Mouse (Mus musculus) gastrocnemius, postnatal 36 days (tissue): ENCODE results near the gene Nfasc. TPM values are rescaled to one million over a fixed set of nuclear protein-coding genes. Genes with fewer than 3 reads are reported as not detected.
A peak's percentile ranks its signal among the peaks of the same experiment; 100 is the strongest.

Experiments
- DNase-seq, 2 experiments: peaks; one replicate each; pipeline ENCODE4 v3.0.0; 2022
- intact Hi-C: fragments of 180-260 bp; cut with DNase I; formaldehyde crosslinking; loops from one replicate; pipeline ENCODE4 v1.15.1; 2025
- total RNA-seq, 2 experiments: library from RNA; stranded (reverse); gene quantifications; 2 replicates each; pipeline ENCODE4 v1.2.3; 2021

The Nfasc gene
- total RNA-seq, 2 experiments from 2014 or later, result 0.23 to 0.74 TPM

DNA sequence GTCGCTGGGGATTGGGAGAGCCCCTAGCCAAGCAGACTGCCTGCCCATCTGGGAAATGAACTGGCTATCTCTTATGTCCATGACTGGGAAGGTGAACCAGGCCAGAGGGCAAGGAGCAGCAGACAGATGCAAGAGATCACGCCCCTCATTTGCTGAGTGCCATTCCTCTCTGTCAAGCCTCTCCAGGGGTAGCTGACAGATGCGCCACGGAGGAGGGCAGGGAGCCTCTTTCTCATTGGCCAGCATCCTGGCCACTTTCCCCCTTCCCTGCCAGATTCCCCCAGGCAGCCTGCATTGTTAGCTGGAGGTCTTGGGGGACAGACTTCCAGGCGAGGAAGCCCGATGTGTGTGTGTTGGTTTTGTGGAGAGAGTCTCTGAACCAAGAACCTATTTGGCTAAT lies 182.6 kb downstream of the Nfasc start:
- DNase-seq, result no peak
- intact Hi-C loops, result no loop called here

DNA sequence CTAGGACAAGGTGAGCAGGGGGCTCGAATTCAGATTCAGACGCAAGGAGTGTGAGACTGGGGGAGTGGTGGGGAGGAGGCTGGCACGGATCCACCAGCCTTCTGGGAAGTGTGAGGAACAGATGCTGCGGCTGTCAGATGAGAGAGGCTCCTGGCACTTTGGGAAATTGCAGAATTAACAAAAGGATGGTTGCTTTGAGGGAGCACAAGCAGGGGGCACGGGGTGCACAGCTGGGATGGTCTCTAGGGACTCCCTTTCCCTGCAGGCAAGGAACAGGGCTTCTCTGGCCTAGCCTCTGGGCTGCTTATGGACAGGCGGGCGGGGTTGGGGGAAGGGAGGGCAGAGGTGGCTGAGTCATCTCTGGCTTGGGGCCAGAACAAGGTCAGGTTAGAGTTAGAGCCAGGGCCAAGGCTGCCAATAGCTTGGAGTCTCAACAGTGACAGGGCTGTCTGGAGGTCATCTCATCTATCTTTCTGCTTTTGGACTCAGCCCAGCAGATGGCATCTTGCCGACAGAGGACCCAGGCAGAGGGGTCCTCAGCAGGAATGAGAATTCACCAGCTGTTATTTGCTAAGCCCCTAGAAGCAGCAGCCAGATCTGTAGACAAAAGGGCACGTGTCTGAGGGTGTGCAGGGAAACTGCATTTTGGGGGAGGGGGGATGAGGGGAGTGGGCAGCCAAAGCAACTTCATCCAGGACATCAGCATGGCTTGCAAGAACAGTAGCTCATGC lies 183.5 kb downstream of the Nfasc start:
- intact Hi-C loops, result no loop called here
- peak; percentile 32 to 49 for DNase-seq

DNA sequence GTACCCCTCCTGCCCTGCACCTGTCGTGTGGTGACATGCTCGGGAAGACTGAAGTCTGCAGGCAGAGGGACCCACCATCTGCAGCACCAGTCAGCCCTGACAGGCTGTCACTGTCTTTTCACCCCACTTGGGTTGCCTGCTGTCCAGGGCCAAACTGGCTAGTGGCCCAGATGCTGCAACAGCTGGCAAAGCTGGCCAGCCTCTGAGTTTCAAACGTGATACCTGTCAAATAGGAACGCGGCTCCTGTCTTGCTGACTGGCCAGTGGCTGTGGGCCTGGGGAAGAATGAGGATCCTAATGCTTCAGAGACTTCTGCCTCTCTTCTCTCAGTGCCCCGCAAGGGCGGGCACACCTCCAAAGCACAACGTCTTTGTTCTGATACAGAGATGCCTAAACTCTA lies 197.8 kb downstream of the Nfasc start:
- intact Hi-C loops, result no loop called here
- peak in 1 of 2 experiments; percentile 31 for DNase-seq

DNA sequence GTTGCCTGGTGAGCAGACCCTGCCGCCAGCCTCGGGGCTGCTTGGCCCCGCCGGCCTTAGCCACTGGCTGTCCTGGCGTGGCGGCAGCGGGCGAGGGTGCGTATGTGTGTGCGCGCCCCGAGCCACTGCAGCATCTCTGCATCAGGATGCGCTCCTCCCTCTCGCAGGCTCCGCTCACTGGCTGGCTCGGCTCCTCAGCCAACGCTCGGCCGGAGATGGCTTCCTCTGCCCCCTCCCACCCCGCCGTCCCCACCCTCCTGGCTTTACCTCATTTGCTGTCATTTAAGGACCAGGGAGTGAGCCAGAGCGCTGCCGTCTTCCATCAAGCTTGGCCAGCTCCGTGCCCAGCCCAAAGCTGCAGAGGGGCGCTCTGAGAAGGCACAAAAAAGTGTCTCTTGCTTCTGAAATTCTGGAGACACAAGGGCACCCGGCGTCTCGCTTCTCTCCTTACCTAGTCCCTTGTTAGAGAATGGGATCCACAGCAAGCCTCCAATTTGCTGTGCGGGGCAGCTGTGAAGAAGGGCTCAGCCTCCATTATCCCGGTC lies 198.8 kb downstream of the Nfasc start, which contains the start of gene Cntn2:
TSS of gene Cntn2 (minus strand) at position 495 of the 545 bp plus-strand sequence.
- intact Hi-C loops, result no loop called here

DNA sequence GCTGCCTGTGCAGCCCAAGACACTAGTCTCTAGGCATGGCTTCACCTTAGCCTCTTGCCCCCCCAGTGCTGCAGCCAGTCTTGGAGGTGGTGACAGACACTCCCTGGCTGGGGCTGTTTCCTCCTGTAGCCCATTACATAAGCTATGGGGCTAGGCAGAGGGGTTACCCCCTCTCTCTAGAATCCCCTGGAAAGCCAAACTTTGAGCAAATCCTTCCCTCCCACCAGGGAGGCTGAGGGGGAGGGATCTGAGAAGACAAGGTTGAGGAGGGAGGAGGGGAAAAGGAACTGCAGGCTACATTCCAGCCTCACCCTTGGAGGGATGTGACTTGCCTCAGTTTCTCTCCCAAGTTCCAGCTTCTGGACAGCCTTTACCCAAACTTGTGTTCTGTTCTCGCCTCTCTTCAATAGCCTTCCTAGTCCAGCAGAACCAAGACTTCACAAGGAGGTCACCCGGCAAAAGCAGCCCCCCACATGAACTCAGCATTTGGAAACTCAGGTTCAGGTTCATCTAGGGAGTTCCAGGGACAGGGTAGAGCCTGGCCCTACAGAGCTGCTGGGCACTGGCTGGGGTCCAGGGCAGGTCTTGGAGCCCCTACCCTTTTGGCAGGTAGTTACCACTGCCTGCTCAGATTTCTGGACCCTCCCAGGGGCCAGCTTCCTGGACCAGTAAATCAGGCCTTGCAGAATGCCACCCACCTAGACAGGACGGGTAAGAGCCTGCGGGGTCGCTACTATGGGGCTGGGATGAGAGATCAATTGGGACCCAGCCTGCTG lies 199.6 kb downstream of the Nfasc start:
- intact Hi-C loops, result no loop called here
- DNase-seq, result no peak

More for the DNA sequence above, 198.8 kb downstream of the Nfasc start, which contains the start of gene Cntn2:
- DNase-seq, result no peak

DNA sequence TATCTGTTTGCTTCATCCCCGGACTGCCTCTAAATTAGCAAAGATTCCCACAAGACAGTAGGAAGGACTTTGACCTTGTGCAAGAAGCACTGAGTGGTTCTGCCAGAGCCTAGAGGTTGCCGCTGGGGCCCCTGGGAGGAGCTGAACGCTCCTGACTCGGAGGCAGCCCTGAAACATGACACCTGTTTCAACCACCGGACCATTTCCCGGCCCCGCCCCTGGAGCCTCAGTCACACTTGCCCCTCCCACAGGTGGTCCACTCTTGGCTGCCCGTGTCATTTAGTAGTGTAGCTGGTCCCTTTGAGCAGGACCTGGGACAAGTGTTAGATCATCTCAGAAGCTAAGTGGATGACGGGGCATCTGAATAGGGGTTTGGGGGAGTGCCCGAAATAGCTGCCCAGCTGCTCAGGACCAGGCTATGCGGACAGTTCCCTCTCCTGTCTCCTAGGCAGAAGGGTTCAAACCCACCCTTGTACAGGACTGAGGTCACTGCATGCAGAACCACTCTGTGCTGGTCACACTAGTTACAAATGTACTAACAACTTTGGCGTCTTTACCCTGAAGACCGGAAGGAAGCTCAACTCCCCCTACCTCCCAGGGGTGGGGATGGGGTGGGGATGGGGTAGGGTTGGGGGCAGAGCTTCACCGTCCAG lies 200.3 kb downstream of the Nfasc start:
- DNase-seq, result no peak
- intact Hi-C loops, result no loop called here

DNA sequence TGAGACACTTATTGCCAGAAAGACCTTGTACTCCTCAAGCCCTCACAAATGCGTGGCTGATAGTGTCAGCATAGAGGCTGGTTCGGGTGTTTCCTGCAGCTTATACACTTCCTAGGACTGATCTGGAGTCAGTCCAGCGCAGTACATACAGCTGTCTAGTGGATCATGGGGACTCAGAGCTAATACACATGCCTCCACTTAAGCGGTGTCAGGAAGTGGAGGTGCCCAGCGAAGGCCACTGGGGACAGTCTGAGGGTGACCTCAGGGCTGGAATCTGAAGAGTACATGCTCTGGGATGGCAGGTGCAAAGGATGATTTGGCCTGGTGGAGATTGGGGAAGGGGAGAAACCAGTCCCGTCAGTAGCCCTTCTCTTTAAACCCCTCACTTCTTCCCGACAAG lies 200.9 kb downstream of the Nfasc start:
- intact Hi-C loops, result no loop called here
- DNase-seq, result no peak

DNA sequence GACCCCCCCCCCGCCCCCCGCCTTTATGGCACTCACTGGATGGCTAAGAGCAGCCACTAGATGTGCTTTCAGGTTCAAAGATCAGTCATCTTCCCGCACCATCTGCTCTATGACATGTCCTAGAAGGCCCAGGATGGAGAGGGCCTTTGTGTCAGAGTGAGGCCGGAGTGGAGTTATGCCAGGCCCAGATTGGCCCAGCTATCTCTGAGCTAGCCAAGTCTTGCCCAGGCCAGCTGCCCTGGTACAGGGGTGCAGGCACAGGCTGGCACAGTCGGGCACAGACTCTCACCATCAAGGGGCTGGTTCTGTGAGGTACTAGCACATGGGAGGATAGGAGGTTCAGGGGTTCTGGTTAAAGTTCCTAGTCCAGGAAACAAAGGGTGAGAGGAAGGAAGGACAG lies 203.9 kb downstream of the Nfasc start:
- intact Hi-C loops, result no loop called here
- no peak for DNase-seq

DNA sequence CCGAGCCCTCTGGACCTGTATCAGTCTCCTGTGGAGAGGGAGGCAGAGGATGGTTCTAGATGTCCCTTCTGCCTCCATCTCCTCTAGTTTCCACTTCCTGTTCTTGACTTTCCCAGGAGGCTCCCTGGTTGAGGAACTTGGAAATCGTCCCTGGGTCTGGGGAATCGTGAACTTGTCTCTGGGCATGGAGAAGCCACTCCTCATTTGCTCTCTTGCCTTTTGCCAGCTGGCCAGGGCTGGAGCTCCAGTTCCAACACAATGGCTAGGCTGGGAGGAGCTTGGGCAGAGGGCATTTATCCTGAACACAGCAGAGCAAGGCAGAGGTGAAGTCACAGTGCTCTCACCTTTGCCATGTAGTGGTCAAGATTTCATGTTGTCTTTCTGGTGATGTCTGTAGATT lies 205.2 kb downstream of the Nfasc start:
- DNase-seq, result no peak
- intact Hi-C loops, result no loop called here

DNA sequence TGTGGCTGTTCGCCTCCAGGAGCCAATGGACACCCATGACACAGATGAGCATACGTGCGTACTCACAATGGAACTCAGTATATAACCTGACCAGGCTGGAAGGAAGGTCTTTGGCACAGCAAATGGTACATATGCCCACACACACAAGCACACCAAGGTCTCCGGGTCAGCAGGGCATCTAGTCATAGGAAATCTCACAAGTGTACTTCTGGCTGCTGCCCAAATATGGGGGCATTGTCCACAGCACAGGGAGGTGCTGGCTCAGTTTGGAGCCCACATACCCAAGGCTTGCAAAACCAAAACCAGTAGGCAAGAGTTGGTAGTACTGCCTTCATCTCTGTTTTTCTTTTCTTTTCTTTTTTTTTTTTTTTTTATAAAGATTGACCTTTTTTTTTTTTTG lies 206.1 kb downstream of the Nfasc start:
- intact Hi-C loops, result no loop called here
- no peak for DNase-seq

DNA sequence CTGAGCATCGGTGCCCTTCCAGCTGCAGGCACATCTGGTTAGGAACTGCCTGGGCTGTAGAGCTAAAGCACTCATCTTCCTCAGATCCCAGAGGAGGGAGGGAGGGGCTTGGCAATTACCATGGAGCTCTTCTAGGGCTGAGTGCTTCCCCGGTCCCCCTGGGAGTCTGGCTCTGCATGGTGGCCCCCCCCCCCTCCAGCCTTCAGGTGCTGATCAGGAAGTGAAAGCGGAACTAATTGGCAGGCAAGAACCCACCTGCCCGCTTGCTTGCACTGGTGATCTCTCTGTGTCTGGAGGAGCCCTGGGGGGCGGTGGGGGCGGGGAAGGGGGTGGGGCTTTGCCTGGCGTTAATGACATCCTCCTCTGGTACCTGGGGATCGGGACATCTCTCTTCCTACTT lies 207.8 kb downstream of the Nfasc start:
- DNase-seq, result no peak
- intact Hi-C loops, result no loop called here

DNA sequence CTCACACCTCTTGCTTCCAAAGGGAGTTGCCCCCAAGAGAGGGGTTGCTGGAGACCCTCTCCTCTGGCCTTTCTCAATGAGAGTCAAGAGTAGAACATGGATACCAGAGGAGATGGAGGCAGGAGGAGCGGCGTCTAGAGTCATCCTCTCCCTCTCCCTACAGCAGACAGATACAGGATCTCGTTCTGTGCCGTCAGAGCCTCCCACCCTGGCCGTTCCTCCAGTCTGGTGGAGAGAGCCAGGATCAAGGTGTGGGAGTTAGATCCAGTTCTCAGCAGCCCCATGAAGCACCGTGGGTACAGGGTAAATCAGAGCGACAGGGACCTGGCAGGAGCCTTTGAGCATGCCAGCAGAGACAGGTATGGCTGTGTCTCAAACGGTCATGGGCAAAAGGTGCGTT lies 209.1 kb downstream of the Nfasc start:
- no peak for DNase-seq
- intact Hi-C loops, result no loop called here

DNA sequence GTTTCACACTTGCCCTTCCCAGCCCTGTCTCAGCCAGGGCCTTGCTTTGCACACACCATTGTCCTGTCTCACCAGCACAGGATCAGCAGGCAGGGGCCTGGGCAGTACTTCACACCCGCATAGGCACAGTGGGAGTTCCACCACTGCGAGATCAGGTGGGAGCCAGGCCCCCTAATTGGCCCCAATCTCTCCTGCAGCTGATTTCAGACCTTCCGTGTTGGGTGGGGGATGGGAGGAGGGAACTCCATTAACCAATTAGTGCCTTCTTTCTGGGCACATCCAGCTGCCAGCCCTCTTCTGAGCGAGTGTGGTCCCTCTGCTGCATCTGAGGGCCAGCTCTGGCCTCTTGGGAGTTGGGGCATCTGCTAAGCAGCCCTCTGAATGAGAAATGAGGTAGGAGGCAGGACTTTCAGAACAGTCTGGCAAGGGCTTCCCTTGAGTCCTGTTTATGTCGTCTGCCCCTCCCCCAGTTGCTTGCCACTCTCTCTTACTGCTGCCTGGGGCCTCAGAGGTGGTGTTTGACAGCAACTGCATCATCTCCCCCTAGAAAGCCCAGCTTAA lies 210.9 kb downstream of the Nfasc start:
- DNase-seq, result no peak
- intact Hi-C loops, result no loop called here

DNA sequence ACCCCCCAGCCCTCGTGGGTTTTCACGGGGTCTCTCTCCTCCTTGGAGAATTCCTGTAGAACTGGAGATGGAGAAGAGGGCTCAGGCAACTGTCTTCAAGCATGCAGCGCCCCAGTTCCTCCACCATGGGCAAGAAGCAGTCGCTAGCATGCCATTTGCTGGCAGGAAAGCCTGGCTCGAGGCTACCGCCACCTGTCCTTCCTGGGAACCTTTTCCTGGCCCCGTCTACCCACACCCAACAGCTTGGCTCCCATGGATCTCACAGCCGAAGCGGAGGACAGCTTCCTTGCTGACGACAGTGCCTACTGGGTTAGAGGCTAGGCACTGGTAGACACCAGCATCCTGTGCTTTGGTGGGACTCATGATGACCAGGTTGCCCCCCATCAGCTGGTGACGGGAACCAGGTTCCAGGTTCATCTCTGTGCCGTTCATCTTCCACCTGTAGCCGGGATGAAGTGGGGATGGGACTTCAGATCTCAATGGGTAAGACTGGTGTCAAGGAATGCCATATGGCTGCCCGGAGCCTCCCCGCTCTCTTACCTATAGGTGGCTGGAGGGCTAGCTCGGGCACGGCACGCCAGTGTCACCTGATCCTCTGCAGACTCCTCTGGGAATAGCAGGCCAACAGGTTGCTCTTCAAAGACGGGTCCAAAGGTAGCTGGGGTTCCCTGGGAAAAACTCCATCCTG lies 212.8 kb downstream of the Nfasc start:
- DNase-seq, result no peak
- intact Hi-C loops, result no loop called here

DNA sequence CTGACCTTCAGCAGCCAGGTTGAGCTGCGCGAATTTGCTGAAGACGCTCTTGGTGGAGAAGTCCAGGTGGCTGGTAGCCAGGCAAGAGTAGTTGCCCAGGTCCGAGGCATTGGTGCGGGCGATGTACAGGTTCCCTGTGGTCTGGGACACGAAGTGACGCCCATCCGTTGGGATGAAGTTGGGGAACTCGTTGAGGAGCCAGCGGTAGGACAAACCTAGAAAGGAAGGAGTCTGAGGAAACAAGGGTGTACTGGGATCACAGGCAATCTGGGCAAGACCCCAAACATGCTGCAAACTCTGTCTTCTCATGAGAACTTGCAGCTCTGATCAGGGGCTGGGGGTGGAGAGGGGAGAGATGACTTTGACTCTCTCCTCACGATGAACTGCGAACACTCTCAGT lies 213.5 kb downstream of the Nfasc start:
- DNase-seq, result no peak
- intact Hi-C loops, result no loop called here

DNA sequence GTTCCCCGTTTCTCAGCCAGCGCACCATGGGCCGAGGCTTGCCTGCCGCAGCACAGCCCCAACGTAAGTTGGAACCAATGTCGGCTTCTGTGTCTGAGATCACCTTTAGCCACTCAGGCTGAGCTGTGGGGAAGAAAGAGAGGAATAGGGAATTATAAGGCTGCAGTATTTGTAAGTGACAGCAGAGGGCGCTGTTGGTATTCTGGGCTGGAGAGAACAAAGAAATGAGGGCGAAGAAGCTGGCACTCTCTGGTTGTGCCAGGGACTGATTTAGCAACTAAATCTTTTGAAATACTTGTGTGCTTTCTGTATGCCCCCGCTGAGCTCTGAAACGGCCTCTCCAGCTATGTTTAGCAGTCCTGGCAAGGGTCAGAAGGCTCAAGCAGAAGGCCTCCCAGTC lies 215.8 kb downstream of the Nfasc start:
- intact Hi-C loops, result loop anchor here (1.0 kb wide), 1 partner anchor 68 kb away; no protein-coding TSS in a partner anchor
- DNase-seq, result peak in 1 of 2 experiments; percentile 21

DNA sequence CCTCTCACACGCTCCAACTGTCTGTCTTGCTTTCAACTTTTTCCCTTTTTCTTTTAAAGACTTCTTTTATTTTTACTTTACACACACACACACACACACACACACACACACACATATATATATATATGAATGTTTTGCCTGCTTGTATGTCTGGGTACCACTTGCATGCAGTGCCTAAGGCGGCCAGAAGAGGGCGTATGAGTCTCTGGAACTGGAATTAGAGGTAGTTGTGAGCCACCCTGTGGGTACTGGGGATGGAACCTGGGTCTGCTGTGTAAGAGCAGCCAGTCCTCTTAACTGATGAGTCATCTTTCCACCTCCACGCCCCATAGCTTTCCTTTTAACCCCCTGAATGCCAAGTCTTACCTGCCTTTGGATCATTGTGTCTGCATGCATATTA lies 217.7 kb downstream of the Nfasc start:
- no peak for DNase-seq
- intact Hi-C loops, result no loop called here

DNA sequence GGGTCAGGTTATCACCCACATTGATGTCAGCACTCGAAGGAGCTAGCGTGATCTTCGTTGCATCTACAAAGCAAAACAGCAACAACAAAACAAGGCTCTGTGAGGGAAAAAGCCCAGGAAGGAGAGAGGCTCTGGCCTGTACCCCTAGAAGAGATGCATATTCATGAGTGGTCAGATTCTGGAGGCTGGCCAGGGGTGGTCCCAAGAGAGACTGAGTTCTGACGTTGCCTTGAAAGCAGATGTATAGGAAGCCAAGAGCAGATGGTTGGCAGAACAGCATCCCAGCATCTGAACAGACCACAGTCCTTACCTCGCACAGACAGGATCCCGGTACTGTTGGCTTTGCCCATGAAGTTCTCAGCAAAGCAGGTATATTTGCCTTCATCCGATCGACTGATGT lies 218.5 kb downstream of the Nfasc start:
- DNase-seq, result no peak
- intact Hi-C loops, result no loop called here

DNA sequence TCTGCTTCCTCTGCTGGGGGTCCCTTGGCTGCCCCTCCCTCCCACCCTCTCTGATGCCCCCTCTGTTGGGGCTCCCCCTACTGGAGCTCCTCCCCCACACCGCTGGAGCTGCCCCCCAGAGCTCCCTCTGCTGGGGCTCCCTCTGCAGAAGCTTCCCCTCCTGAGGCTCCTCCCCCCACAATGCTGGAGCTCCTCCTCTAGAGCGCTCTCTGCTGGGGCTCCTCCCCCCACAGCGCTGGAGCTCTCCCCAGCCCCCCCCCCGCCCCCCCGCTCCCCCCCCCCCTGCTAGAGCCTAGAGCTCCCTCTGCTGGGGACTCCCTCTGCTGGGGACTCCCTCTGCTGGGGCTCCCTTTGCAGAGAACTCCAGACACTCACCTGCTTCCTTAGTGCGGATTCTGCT lies 220.8 kb downstream of the Nfasc start:
- DNase-seq, result peak; percentile 31 to 58
- intact Hi-C loops, result loop anchor here (2.0 kb wide), 1 partner anchor 154 kb away; no protein-coding TSS in a partner anchor

DNA sequence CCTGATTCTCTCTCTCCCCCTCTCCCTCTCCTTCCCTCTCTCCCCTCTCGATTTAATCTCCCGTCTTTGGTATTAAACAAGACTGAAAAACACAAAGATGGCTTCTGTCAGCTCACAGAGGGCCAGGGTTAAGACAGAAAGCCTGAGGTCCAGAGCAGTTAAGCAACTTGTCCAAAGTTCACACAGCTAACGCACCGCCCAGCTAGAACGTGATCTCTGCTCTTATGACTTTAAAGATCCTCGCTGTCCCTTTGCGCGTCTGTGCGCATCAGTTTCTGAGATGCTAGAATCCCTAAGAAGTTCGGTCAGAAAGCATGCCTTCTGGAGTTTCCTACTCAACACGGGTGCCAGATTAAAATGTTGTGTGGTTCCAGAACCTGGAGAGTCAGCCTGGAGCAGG lies 221.9 kb downstream of the Nfasc start:
- intact Hi-C loops, result loop anchor here (2.0 kb wide), 1 partner anchor 153 kb away; no protein-coding TSS in a partner anchor
- DNase-seq, result no peak
